24 mouse cellular contexts compared by ENCODE assay signal in genomic region chr11:59239796-59240195, GRCm38 (mm10). TPM values are rescaled to one million over a fixed set of nuclear protein-coding genes. Genes with fewer than 3 reads are reported as not detected.
DNase-seq lines count a peak whose midpoint lies in the region; ATAC-seq and TF ChIP-seq lines count a peak whose summit lies in the region.
"Had no signal": no experiment of that assay in that cellular context is flagged by ENCODE, and none has a peak within 500 bp of the region (broad histone marks: within the 10 kb centered on the region; RNA-seq: fewer than 3 reads in every experiment).

No protein-coding gene starts in this region.

- H3K4me1 ChIP-seq in forebrain, embryonic 12.5 days, result peaks cover 17% of the 10 kb centered on the region
- no peaks in the 10 kb centered on the region for H3K4me1 ChIP-seq in forebrain, postnatal 0 days (ENCODE audit: insufficient read depth)
- H3K4me1 ChIP-seq in embryonic facial prominence, embryonic 10.5 days, result peaks cover 20% of the 10 kb centered on the region
- H3K4me1 ChIP-seq in embryonic facial prominence, embryonic 11.5 days (ENCODE audit: control insufficient read depth, insufficient read depth, low read length), result peaks cover 5% of the 10 kb centered on the region
- no peaks in the 10 kb centered on the region for H3K4me1 ChIP-seq in thymus, adult 2 months (replicated peaks; ENCODE audit: control insufficient read depth, insufficient read depth, low read length)

- DNase-seq in forebrain, postnatal 0 days, result no peak
- peak; percentile 39 for DNase-seq in left cerebral cortex, postnatal 4 days
- no peak for DNase-seq in left cerebral cortex, postnatal 25 days (ENCODE audit: low spot score in 2 of 2)
- no peak for DNase-seq in embryonic facial prominence, embryonic 10.5 days (ENCODE audit: low spot score)
- no peak for DNase-seq in embryonic facial prominence, embryonic 11.5 days (ENCODE audit: low spot score)
- no peak for DNase-seq in thymus, adult 2 months
- DNase-seq: adrenal gland, adult 2 months; adrenal gland, postnatal 25 days; cerebellum, adult 2 months; cerebellum, postnatal 36 days; gastrocnemius, adult 2 months; gastrocnemius, postnatal 25 days had no signal

- TF ChIP-seq POLR2A in thymus, adult 2 months (IDR thresholded peaks at IDR 0.05; ENCODE audit: control insufficient read depth, extremely low read depth, insufficient read depth, low read length, poor library complexity), result no peak

- no peaks in the 10 kb centered on the region for H3K9me3 ChIP-seq in forebrain, embryonic 12.5 days
- H3K9me3 ChIP-seq in forebrain, postnatal 0 days (ENCODE audit: low read length), result no peaks in the 10 kb centered on the region
- no peaks in the 10 kb centered on the region for H3K9me3 ChIP-seq in embryonic facial prominence, embryonic 10.5 days
- H3K9me3 ChIP-seq in embryonic facial prominence, embryonic 11.5 days (replicated peaks; ENCODE audit: control insufficient read depth, low read length), result no peaks in the 10 kb centered on the region
- H3K9me3 ChIP-seq: embryonic facial prominence, embryonic 15.5 days; forebrain, embryonic 13.5 days; heart, embryonic 12.5 days; hindbrain, embryonic 13.5 days had no signal

- 0 out of 2 replicates have a peak, but pooled peaks have one; percentile 16 for ATAC-seq in forebrain, embryonic 12.5 days (ENCODE audit: low FRiP score)
- ATAC-seq in forebrain, postnatal 0 days, result no peak
- 0 out of 2 replicates have a peak, but pooled peaks have one; percentile 41 for ATAC-seq in embryonic facial prominence, embryonic 11.5 days (replicated peaks; ENCODE audit: insufficient number of reproducible peaks, low FRiP score, low TSS enrichment, low read depth)
- ATAC-seq: inflammation-experienced regulatory T-cells, adult 6 months; intestine, postnatal 0 days had no signal

- H3K36me3 ChIP-seq in forebrain, embryonic 12.5 days (replicated peaks), result no peaks in the 10 kb centered on the region
- no peaks in the 10 kb centered on the region for H3K36me3 ChIP-seq in forebrain, postnatal 0 days (ENCODE audit: insufficient read depth)
- no peaks in the 10 kb centered on the region for H3K36me3 ChIP-seq in embryonic facial prominence, embryonic 10.5 days (replicated peaks)
- H3K36me3 ChIP-seq in embryonic facial prominence, embryonic 11.5 days (replicated peaks; ENCODE audit: control insufficient read depth, insufficient read depth, low read depth, low read length), result no peaks in the 10 kb centered on the region
- no peaks in the 10 kb centered on the region for H3K36me3 ChIP-seq in thymus, adult 2 months (ENCODE audit: control insufficient read depth, insufficient read depth, low read length)
- H3K36me3 ChIP-seq: embryonic facial prominence, embryonic 15.5 days; heart, embryonic 12.5 days; hindbrain, embryonic 13.5 days had no signal

- intact Hi-C loops in left cerebral cortex, postnatal 4 days (cut with DNase I), result loop anchor here (5.0 kb wide), 1 partner anchor 58 kb away; no protein-coding TSS in a partner anchor
- intact Hi-C loops in left cerebral cortex, postnatal 25 days (cut with DNase I), result loop anchor here (2.0 kb wide), 1 partner anchor 53 kb away; no protein-coding TSS in a partner anchor

- no peak overlapping the region for H3K9ac ChIP-seq in forebrain, embryonic 12.5 days
- no peak overlapping the region for H3K9ac ChIP-seq in forebrain, postnatal 0 days
- no peak overlapping the region for H3K9ac ChIP-seq in embryonic facial prominence, embryonic 11.5 days (replicated peaks; ENCODE audit: low read length)
- H3K9ac ChIP-seq: embryonic facial prominence, embryonic 15.5 days; forebrain, embryonic 13.5 days; heart, embryonic 12.5 days had no signal

- 0 out of 2 replicates have a peak overlapping the region, but pooled peaks have one; percentile 26 for H3K27ac ChIP-seq in forebrain, embryonic 12.5 days
- H3K27ac ChIP-seq in forebrain, postnatal 0 days (ENCODE audit: low read depth, low read length), result no peak overlapping the region
- peak overlapping the region; percentile 21; the same call in 1 of the 2 replicates for H3K27ac ChIP-seq in embryonic facial prominence, embryonic 10.5 days (replicated peaks)
- no peak overlapping the region for H3K27ac ChIP-seq in embryonic facial prominence, embryonic 11.5 days (replicated peaks; ENCODE audit: low read depth, low read length)
- H3K27ac ChIP-seq in thymus, adult 2 months (ENCODE audit: control insufficient read depth, insufficient read depth, low read length), result no peak overlapping the region
- H3K27ac ChIP-seq: embryonic facial prominence, embryonic 15.5 days; forebrain, embryonic 13.5 days; gastrocnemius, adult 2 months; hindbrain, embryonic 13.5 days had no signal

- WGBS in forebrain, embryonic 12.5 days, result 82% methylated on average over 4 of the region's 4 CpGs
- whole genome bisulfite sequencing in forebrain, postnatal 0 days, result 59% methylated on average over 4 of the region's 4 CpGs
- 69% methylated on average over 4 of the region's 4 CpGs for WGBS in embryonic facial prominence, embryonic 10.5 days
- WGBS in embryonic facial prominence, embryonic 11.5 days, result 76% methylated on average over 4 of the region's 4 CpGs
- 93% methylated on average over 4 of the region's 4 CpGs for WGBS in thymus, adult 2 months

- peaks cover 48% of the 10 kb centered on the region for H3K27me3 ChIP-seq in forebrain, embryonic 12.5 days
- no peaks in the 10 kb centered on the region for H3K27me3 ChIP-seq in forebrain, postnatal 0 days (ENCODE audit: insufficient read depth, low read length)
- H3K27me3 ChIP-seq in embryonic facial prominence, embryonic 10.5 days (replicated peaks; ENCODE audit: low read depth, poor library complexity, severe bottlenecking), result peaks cover 70% of the 10 kb centered on the region
- peaks cover 2% of the 10 kb centered on the region; the same call in 1 of the 2 replicates for H3K27me3 ChIP-seq in embryonic facial prominence, embryonic 11.5 days (ENCODE audit: control insufficient read depth, insufficient read depth, low read length)
- no peaks in the 10 kb centered on the region for H3K27me3 ChIP-seq in thymus, adult 2 months (ENCODE audit: control insufficient read depth, insufficient read depth, low read length)
- H3K27me3 ChIP-seq: embryonic facial prominence, embryonic 15.5 days; forebrain, embryonic 13.5 days had no signal

- TF ChIP-seq CTCF in forebrain, postnatal 0 days (IDR thresholded peaks at IDR 0.05; ENCODE audit: low read depth), result no peak
- TF ChIP-seq CTCF in thymus, adult 2 months (IDR thresholded peaks at IDR 0.05; ENCODE audit: borderline replicate concordance, control insufficient read depth, extremely low read depth, insufficient read depth, low read length, poor library complexity), result no peak

- no peak overlapping the region for H3K4me2 ChIP-seq in forebrain, embryonic 12.5 days
- H3K4me2 ChIP-seq in forebrain, postnatal 0 days (ENCODE audit: low read depth), result no peak overlapping the region
- no peak overlapping the region for H3K4me2 ChIP-seq in embryonic facial prominence, embryonic 11.5 days (ENCODE audit: low read depth, low read length)
- H3K4me2 ChIP-seq: embryonic facial prominence, embryonic 15.5 days had no signal

- H3K4me3 ChIP-seq in forebrain, embryonic 12.5 days (replicated peaks), result no peak overlapping the region
- H3K4me3 ChIP-seq in forebrain, postnatal 0 days (ENCODE audit: low read depth, low read length), result no peak overlapping the region
- 0 out of 2 replicates have a peak overlapping the region, but pooled peaks have one; percentile 26 for H3K4me3 ChIP-seq in embryonic facial prominence, embryonic 10.5 days
- no peak overlapping the region for H3K4me3 ChIP-seq in embryonic facial prominence, embryonic 11.5 days (ENCODE audit: low read depth, low read length)
- H3K4me3 ChIP-seq in thymus, adult 2 months (ENCODE audit: control insufficient read depth, insufficient read depth, low read length), result no peak overlapping the region
- H3K4me3 ChIP-seq: embryonic facial prominence, embryonic 15.5 days; erythroblast, embryonic 14.5 days; forebrain, embryonic 13.5 days; gastrocnemius, adult 2 months; heart, embryonic 12.5 days; hindbrain, embryonic 13.5 days had no signal

RNA-seq across cellular contexts. Expression of gene Arf1, which starts 11.7 kb away (rescaled TPM):
- polyA plus RNA-seq in forebrain, embryonic 12.5 days (2016; fragmentation: Nextera tagmentation; extraction: Ambion mirVana), result 539 and 565 TPM in 2 replicates
- 355 and 372 TPM in 2 replicates for total RNA-seq in forebrain, postnatal 0 days (2014; rRNA removed)
- polyA plus RNA-seq in forebrain, postnatal 0 days (2015; fragmentation: Nextera tagmentation; extraction: Ambion mirVana), result 685 and 714 TPM in 2 replicates
- total RNA-seq in left cerebral cortex, postnatal 4 days (2021), result 100 to 1,000 TPM; 389 TPM
- total RNA-seq in left cerebral cortex, postnatal 25 days (2021), result 100 to 1,000 TPM; 414 to 438 TPM
- 645 and 651 TPM in 2 replicates for polyA plus RNA-seq in embryonic facial prominence, embryonic 10.5 days (2016; fragmentation: Nextera tagmentation; extraction: Ambion mirVana)
- 626 and 650 TPM in 2 replicates for polyA plus RNA-seq in embryonic facial prominence, embryonic 11.5 days (2014; fragmentation: Nextera tagmentation; extraction: Ambion mirVana)
- polyA plus RNA-seq in thymus, adult 2 months (2012; rRNA removed), result 503 and 561 TPM in 2 replicates

RNA-seq across cellular contexts. Expression of gene 2310033P09Rik, which starts 31.7 kb away (rescaled TPM):
- 36.2 and 38.4 TPM in 2 replicates for polyA plus RNA-seq in forebrain, embryonic 12.5 days (2016; fragmentation: Nextera tagmentation; extraction: Ambion mirVana)
- 5.2 and 6.9 TPM in 2 replicates for total RNA-seq in forebrain, postnatal 0 days (2014; rRNA removed)
- 22.2 and 27.6 TPM in 2 replicates for polyA plus RNA-seq in forebrain, postnatal 0 days (2015; fragmentation: Nextera tagmentation; extraction: Ambion mirVana)
- total RNA-seq in left cerebral cortex, postnatal 4 days (2021), result 10 to 100 TPM; 15.5 to 18.6 TPM
- 10 to 100 TPM; 20.6 to 21.3 TPM for total RNA-seq in left cerebral cortex, postnatal 25 days (2021)
- polyA plus RNA-seq in embryonic facial prominence, embryonic 10.5 days (2016; fragmentation: Nextera tagmentation; extraction: Ambion mirVana), result 43.9 and 46.0 TPM in 2 replicates
- polyA plus RNA-seq in embryonic facial prominence, embryonic 11.5 days (2014; fragmentation: Nextera tagmentation; extraction: Ambion mirVana), result 35.7 and 36.8 TPM in 2 replicates
- polyA plus RNA-seq in thymus, adult 2 months (2012; rRNA removed), result 30.0 and 30.5 TPM in 2 replicates

RNA-seq across cellular contexts. Expression of gene Mrpl55, which starts 37.5 kb away (rescaled TPM):
- 88.9 and 93.6 TPM in 2 replicates for polyA plus RNA-seq in forebrain, embryonic 12.5 days (2016; fragmentation: Nextera tagmentation; extraction: Ambion mirVana)
- 45.2 and 69.5 TPM in 2 replicates for total RNA-seq in forebrain, postnatal 0 days (2014; rRNA removed)
- polyA plus RNA-seq in forebrain, postnatal 0 days (2015; fragmentation: Nextera tagmentation; extraction: Ambion mirVana), result 124 and 131 TPM in 2 replicates
- 10 to 100 TPM; 28.8 to 33.5 TPM for total RNA-seq in left cerebral cortex, postnatal 4 days (2021)
- total RNA-seq in left cerebral cortex, postnatal 25 days (2021), result 10 to 100 TPM; 35.4 to 38.6 TPM
- polyA plus RNA-seq in embryonic facial prominence, embryonic 10.5 days (2016; fragmentation: Nextera tagmentation; extraction: Ambion mirVana), result 119 and 128 TPM in 2 replicates
- polyA plus RNA-seq in embryonic facial prominence, embryonic 11.5 days (2014; fragmentation: Nextera tagmentation; extraction: Ambion mirVana), result 89.8 and 95.2 TPM in 2 replicates
- polyA plus RNA-seq in thymus, adult 2 months (2012; rRNA removed), result 40.2 and 42.0 TPM in 2 replicates

RNA-seq across cellular contexts. Expression of gene Guk1, which starts 47.8 kb away (rescaled TPM):
- polyA plus RNA-seq in forebrain, embryonic 12.5 days (2016; fragmentation: Nextera tagmentation; extraction: Ambion mirVana), result 83.4 and 95.5 TPM in 2 replicates
- 122 and 157 TPM in 2 replicates for total RNA-seq in forebrain, postnatal 0 days (2014; rRNA removed)
- polyA plus RNA-seq in forebrain, postnatal 0 days (2015; fragmentation: Nextera tagmentation; extraction: Ambion mirVana), result 274 and 284 TPM in 2 replicates
- total RNA-seq in left cerebral cortex, postnatal 4 days (2021), result 100 to 1,000 TPM in 1 of 2 experiments, 10 to 100 TPM in 1; 93.9 to 107 TPM
- 100 to 1,000 TPM; 124 to 134 TPM for total RNA-seq in left cerebral cortex, postnatal 25 days (2021)
- polyA plus RNA-seq in embryonic facial prominence, embryonic 10.5 days (2016; fragmentation: Nextera tagmentation; extraction: Ambion mirVana), result 133 and 146 TPM in 2 replicates
- polyA plus RNA-seq in embryonic facial prominence, embryonic 11.5 days (2014; fragmentation: Nextera tagmentation; extraction: Ambion mirVana), result 121 and 139 TPM in 2 replicates
- polyA plus RNA-seq in thymus, adult 2 months (2012; rRNA removed), result 56.8 and 79.8 TPM in 2 replicates

RNA-seq across cellular contexts. Expression of gene Wnt3a, which starts 50.8 kb away (rescaled TPM):
- polyA plus RNA-seq in forebrain, embryonic 12.5 days (2016; fragmentation: Nextera tagmentation; extraction: Ambion mirVana), result 4.9 and 6.8 TPM in 2 replicates
- 0.31 and 0.52 TPM in 2 replicates for total RNA-seq in forebrain, postnatal 0 days (2014; rRNA removed)
- 0.19 and 0.29 TPM in 2 replicates for polyA plus RNA-seq in forebrain, postnatal 0 days (2015; fragmentation: Nextera tagmentation; extraction: Ambion mirVana)
- not detected for total RNA-seq in left cerebral cortex, postnatal 4 days (2021)
- total RNA-seq in left cerebral cortex, postnatal 25 days (2021), result not detected
- 0.77 and 1.7 TPM in 2 replicates for polyA plus RNA-seq in embryonic facial prominence, embryonic 10.5 days (2016; fragmentation: Nextera tagmentation; extraction: Ambion mirVana)
- 0.39 and 0.77 TPM in 2 replicates for polyA plus RNA-seq in embryonic facial prominence, embryonic 11.5 days (2014; fragmentation: Nextera tagmentation; extraction: Ambion mirVana)
- polyA plus RNA-seq in thymus, adult 2 months (2012; rRNA removed), result 0.28 TPM in 1 of 2 replicates, not detected in the other
- total RNA-seq: adrenal gland, adult 2 months; adrenal gland, postnatal 25 days; gastrocnemius, adult 2 months; gastrocnemius, postnatal 25 days; granulocyte monocyte progenitor cell, adult 5-6 weeks; heart, adult 8-10 months; heart, postnatal 25 days had no signal
- polyA plus RNA-seq: adrenal gland, adult 2 months; cerebellum, adult 2 months; heart, embryonic 16.5 days; intestine, postnatal 0 days had no signal

Comparison
In these comparisons a context has a peak if more than half of its experiments do, and no peak if none do; other contexts are left out.
1. H3K27ac ChIP-seq: peak in forebrain, embryonic 12.5 days (single experiment) and embryonic facial prominence, embryonic 10.5 days (single experiment); none in forebrain, postnatal 0 days (single experiment), embryonic facial prominence, embryonic 11.5 days (single experiment) and thymus, adult 2 months (single experiment).